Mouse (Mus musculus) heart, postnatal 14 days (tissue): ENCODE data around the gene Ino80. TPM values are rescaled to one million over a fixed set of nuclear protein-coding genes. Genes with fewer than 3 reads are reported as not detected.
A peak's percentile ranks its signal among the peaks of the same experiment; 100 is the strongest.
"Not testable (repeated sequence)": the region's sequence is repeated elsewhere in the genome, so short reads cannot be mapped to it uniquely, and the experiment has no call there.

Experiments used
- DNase-seq, 2 experiments: peaks; one replicate each; pipeline ENCODE4 v3.0.0; 2021 to 2022
- intact Hi-C: fragments of 180-260 bp; cut with DNase I; formaldehyde crosslinking; loops from one replicate; pipeline ENCODE4 v1.15.1; 2025
- long read RNA-seq, 2 experiments: library from polyadenylated mRNA; stranded (forward); transcript quantifications; one replicate each; pipeline ENCODE4 v2.0.0; 2021
- total RNA-seq, 2 experiments: library from RNA; stranded (reverse); gene quantifications; 2 replicates each; pipeline ENCODE4 v1.2.3; 2021

Ino80 gene
- total RNA-seq = 10 to 100 TPM; 11.8 TPM
- long read RNA-seq, experiment 1, partial matches to known transcripts = 1 of 2 reads
- long read RNA-seq, experiment 1, other reads (novel, unspliced or antisense) = 1 of 2 reads
- long read RNA-seq, experiment 2, partial matches to known transcripts = 1 of 2 reads
- long read RNA-seq, experiment 2, other reads (novel, unspliced or antisense) = 1 of 2 reads

DNA sequence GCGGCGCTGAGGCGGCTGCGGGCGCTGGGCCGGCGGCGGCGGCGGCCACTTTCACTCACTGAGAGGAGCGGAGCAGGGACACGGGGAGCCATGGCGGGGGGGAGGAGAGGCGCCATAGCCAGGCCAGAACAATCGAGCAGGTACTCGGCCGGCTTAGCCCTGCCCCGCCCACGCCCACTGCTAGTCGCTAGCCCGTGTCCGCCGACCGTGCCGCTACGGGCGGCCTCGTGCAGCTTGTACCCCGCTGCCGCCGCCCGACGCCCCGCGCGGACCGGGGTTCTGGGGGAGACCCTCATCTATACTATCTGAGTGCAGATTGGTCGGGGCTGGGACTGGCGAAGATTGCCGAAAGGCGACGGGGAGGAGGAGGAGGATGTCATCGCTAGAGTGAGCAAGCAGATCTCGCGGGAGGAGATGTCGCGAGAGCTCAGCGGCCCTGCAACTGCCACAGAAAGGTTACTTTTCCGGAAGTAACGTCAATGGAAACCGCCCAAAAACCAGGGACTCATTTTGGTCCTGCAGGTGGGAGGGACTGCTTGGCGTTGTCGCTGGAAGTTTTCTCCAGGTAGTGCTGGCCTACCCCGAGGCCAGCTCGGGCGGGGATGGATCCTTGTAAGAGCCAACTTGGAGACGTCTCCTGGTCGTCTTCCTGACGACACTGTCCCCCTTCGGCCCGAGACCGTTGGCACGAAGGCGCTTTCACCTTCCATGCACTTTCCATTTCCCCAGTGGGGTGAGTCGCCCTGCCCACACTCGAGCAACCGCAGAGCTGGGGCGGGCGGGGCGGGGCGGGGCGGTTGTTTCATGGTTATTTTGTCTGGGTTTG is at the start of gene Ino80:
Gene Ino80 (minus strand): TSS at position 117 of the 826 bp plus-strand sequence.
- DNase-seq = peak; percentile 99
- intact Hi-C loops = loop anchor here (5.0 kb wide), 2 partner anchors 70 to 115 kb away; partner anchors contain the start of genes Chp1 and Exd1

DNA sequence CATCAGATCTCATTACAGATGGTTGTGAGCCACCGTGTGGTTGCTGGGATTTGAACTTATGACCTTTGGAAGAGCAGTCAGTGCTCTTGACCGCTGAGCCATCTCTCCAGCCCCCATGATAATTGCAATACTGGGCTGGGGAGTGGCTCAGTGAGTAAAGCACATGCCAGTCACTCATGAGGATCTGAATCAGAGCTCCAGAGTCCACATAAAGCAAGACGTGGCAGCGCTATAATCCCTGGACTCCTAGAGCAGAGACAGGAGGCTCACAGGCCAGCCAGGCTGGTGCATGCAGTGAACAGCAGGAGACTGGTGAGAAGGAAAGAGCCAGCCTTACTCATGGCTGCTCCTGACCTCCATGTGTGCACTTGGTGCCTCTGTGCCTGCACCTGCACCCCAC is 47.9 kb upstream of the Ino80 start:
- intact Hi-C loops = loop anchor here (10.0 kb wide), 1 partner anchor 91 kb away; no protein-coding TSS in a partner anchor
- DNase-seq = no peak

GRCm38 (mm10) chr2:119523836-119524235 is 46.3 kb upstream of the Ino80 start:
- intact Hi-C loops = loop anchor here (10.0 kb wide), 1 partner anchor 89 kb away; no protein-coding TSS in a partner anchor

DNA sequence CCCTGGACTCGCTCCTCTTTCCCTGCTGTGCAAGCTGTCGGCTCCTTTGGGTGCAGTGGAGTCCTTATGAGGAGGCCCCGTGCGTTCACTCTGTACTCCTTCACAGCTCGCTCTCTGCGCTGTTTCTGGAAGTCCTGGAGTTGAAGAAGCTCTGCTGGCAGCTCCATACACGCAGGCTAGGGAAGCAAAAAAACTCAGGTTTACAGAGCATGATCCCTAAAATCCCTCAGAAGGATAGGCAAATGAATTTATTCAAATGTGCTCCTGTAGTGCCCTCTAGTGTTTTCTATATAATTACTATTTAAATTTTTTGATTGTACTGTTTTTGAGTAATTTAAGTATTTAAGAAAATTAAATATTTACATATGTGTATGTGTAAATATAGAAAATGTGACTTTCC is 43.1 kb upstream of the Ino80 start:
- intact Hi-C loops = loop anchor here (10.0 kb wide), 1 partner anchor 86 kb away; no protein-coding TSS in a partner anchor

More at GRCm38 (mm10) chr2:119523836-119524235, 46.3 kb upstream of the Ino80 start:
- DNase-seq = no peak

GRCm38 (mm10) chr2:119516811-119517210 is 39.3 kb upstream of the Ino80 start:
- DNase-seq = no peak
- intact Hi-C loops = no loop called here

More for the DNA sequence above, 43.1 kb upstream of the Ino80 start:
- DNase-seq = no peak

GRCm38 (mm10) chr2:119514026-119514522 is 36.6 kb upstream of the Ino80 start:
- intact Hi-C loops = no loop called here
- DNase-seq = no peak

DNA sequence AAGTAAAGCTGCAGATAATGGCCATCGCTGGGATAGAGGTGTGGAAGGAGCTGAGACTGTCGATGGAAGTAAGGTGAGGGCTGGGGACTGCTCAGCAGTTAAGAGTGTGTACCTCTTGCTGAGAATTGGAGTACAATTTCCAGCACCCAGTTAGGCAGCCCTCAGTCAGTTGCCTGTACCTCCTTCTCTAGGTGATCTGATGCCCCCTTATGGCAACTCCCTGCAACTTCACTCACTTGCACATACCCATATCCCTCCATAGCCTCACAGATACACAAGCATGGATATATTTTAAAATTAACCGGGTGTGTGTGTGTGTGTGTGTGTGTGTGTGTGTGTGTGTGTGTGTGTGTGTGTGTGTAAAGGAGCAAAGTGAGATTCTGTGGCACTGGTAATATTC is 34.8 kb upstream of the Ino80 start:
- no peak for DNase-seq
- intact Hi-C loops = no loop called here

GRCm38 (mm10) chr2:119510856-119511255 is 33.4 kb upstream of the Ino80 start:
- no peak for DNase-seq
- intact Hi-C loops = no loop called here

- intact Hi-C loops, DNase-seq: not testable (repeated sequence)
Observed at GRCm38 (mm10) chr2:119508518-119508917, 31.0 kb upstream of the Ino80 start.

DNA sequence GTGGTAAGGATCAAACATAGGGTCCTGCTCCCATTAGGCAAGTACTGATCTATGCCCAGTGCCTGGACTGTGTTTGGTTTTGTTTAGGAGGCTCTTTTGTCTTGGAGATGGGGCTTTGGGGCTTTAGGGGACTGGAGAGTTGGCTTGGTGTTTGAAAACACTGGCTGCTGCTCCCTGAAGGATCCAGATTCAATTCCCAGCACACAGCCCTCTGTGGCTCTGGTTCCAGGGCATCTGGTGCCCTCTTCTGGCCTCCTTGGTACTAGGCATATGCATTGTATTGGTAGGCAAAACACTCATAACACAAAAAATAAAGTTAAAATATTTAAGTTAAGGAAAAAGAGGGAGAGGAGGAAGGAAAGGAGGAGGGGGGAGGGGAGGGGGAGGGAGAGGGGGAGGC is 29.6 kb upstream of the Ino80 start:
- intact Hi-C loops = no loop called here
- no peak for DNase-seq

DNA sequence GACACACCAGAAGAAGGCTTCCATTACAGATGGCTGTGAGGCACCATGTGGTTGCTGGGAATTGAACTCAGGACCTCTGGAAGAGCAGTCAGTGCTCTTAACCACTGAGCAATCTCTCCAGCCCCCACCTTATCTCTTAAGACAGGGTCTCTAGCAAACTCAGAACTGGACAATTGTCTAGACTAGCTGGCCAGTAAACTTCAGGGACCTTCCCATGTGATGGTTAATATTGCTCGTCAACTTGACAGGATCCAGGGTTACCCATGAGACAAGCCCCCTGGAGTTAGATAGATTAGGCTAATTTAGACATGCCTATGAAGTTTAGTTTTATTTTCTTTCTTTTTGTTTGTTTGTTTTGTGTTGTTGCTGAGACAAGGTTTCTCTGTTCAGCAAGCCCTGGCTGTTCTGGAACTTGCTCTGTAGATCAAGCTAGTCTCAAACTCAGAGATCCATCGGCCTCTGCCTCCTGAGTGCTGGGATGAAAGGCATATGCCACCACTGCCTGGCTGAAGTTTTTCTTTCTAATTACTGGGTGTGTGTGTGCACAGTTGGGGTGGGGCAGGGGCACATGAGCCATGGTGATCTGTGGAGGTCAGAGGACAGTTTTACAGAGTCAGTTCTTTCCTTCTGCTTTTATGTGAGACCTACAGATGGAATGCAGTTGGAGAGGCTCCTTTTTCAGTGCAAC is 23.6 kb upstream of the Ino80 start:
- intact Hi-C loops = no loop called here
- DNase-seq = no peak

DNA sequence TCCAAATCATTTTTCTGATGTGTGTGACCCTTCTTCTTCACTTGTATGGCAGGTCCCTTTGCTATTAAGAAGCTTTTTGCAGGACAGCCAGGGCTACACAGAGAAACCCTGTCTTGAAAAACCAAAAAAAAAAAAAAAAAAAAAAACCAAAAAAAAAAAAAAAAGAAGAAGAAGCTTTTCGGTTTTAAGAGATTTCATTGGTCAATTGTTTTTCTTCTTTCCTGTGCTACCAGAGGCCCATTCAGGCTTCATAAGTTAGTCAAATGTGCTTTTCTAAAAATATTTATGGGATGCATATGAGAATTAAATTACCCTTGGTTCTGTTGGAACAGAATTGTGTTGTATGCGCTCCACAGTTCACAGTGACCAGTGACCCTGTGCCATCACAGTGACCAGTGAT is 21.4 kb upstream of the Ino80 start:
- no peak for DNase-seq
- intact Hi-C loops = no loop called here

DNA sequence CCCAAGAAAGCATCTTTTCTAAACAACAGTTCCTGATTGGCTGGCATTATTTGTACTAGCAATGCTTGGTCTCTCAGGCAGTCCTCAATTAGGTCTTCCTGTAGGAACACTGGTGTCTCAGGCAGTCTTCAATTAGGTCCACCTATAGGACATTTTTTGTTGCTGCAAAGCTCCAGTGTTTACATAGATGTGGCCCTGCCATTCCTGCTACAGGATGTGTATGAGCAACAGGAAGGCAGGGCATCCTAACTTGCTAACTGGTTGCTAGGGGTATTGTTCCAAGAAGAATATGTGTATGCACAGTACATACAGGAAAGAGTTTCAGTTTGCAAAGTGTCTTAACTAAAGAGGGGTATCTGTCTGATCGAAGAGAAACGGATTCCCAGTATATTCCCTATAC is 18.6 kb upstream of the Ino80 start:
- intact Hi-C loops = no loop called here
- no peak for DNase-seq

GRCm38 (mm10) chr2:119491953-119492352 is 14.5 kb upstream of the Ino80 start:
- DNase-seq = no peak
- intact Hi-C loops = no loop called here

DNA sequence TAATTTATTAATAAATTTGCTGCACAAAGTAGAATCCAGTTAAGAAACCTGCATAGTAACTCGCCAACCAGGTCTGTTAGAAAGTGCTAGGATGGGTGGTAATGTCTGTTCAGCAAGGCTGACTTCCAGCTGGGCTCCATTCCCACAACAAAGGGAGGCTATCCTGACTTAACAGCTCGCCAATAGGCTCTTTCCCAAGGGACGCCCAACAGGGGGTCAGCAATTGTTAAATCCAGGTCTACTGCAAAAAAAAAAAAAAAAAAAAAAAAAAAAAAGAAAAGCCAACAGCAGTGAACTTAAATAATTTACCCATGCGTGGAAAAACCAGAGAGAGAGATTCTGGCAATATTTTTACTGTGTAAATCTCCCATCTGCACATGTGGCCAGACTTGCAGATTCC is 9.0 kb upstream of the Ino80 start:
- DNase-seq = no peak
- intact Hi-C loops = no loop called here

GRCm38 (mm10) chr2:119482307-119482706 is 4.8 kb upstream of the Ino80 start:
- no peak for DNase-seq
- intact Hi-C loops = no loop called here

GRCm38 (mm10) chr2:119478397-119478749 is 886 bp upstream of the Ino80 start:
- intact Hi-C loops = loop anchor here (5.0 kb wide), 2 partner anchors 69 to 114 kb away; partner anchors contain the start of genes Chp1 and Exd1
- no peak for DNase-seq

GRCm38 (mm10) chr2:119476621-119477391 is 681 bp downstream of the Ino80 start:
- intact Hi-C loops = loop anchor here (5.0 kb wide), 2 partner anchors 70 to 115 kb away; partner anchors contain the start of genes Chp1 and Exd1
- DNase-seq = peak; percentile 62 to 65

- no peak for DNase-seq
- intact Hi-C loops = loop anchor here (5.0 kb wide), 2 partner anchors 71 to 116 kb away; partner anchors contain the start of genes Chp1 and Exd1
Observed at GRCm38 (mm10) chr2:119476166-119476565, 1.3 kb downstream of the Ino80 start.

GRCm38 (mm10) chr2:119463945-119464344 is 13.5 kb downstream of the Ino80 start:
- intact Hi-C loops = no loop called here
- DNase-seq = no peak
